Mouse (Mus musculus): ENCODE data around the gene Mid1. TPM values are rescaled to one million over a fixed set of nuclear protein-coding genes. Genes with fewer than 3 reads are reported as not detected.

Gene Mid1
- polyA plus RNA-seq, 1 experiment from 2014 or later: 4.7 TPM

- no peaks in the 10 kb centered on the region for H3K27me3 ChIP-seq (ENCODE audit: insufficient read depth, low read length)
- no peak overlapping the region for H3K9ac ChIP-seq (ENCODE audit: low read depth, low read length)
- no peaks in the 10 kb centered on the region for H3K4me1 ChIP-seq (replicated peaks; ENCODE audit: insufficient read depth, low read length)
- 63% methylated on average over 8 of the region's 8 CpGs for WGBS
- ATAC-seq (replicated peaks; ENCODE audit: low FRiP score, low read depth) (peak; percentile 66; the same call in 1 of the 2 replicates), DNase-seq (ENCODE audit: low spot score) (peak; percentile 57)
- no peak overlapping the region for H3K4me2 ChIP-seq (ENCODE audit: low read length)
- H3K9me3 ChIP-seq (replicated peaks; ENCODE audit: low read length): no peaks in the 10 kb centered on the region
- no peak overlapping the region for H3K4me3 ChIP-seq (replicated peaks; ENCODE audit: low read depth, low read length)
- peak; percentile 64 for TF ChIP-seq CTCF (IDR thresholded peaks at IDR 0.05; ENCODE audit: low read depth)
- H3K36me3 ChIP-seq (ENCODE audit: insufficient read depth, low read length): no peaks in the 10 kb centered on the region
- no peak overlapping the region for H3K27ac ChIP-seq
Observed at GRCm38 (mm10) chrX:169883536-169884272, 198.7 kb downstream of the Mid1 start.

GRCm38 (mm10) chrX:169890541-169890940 lies 205.5 kb downstream of the Mid1 start:
- Histone ChIP-seq H3K9me3 (replicated peaks; ENCODE audit: low read length) (no peaks in the 10 kb centered on the region), H3K9ac (ENCODE audit: low read depth, low read length) (no peak overlapping the region), H3K4me2 (ENCODE audit: low read length) (no peak overlapping the region), H3K4me3 (replicated peaks; ENCODE audit: low read depth, low read length) (no peak overlapping the region), H3K4me1 (replicated peaks; ENCODE audit: insufficient read depth, low read length) (no peaks in the 10 kb centered on the region), H3K27ac (no peak overlapping the region), H3K27me3 (ENCODE audit: insufficient read depth, low read length) (no peaks in the 10 kb centered on the region), H3K36me3 (ENCODE audit: insufficient read depth, low read length) (no peaks in the 10 kb centered on the region)
- DNase-seq (ENCODE audit: low spot score) (no peak), ATAC-seq (replicated peaks; ENCODE audit: low FRiP score, low read depth) (no peak)
- no peak for TF ChIP-seq CTCF (IDR thresholded peaks at IDR 0.05; ENCODE audit: low read depth)
- 68% methylated on average over 4 of the region's 4 CpGs for WGBS

GRCm38 (mm10) chrX:169892100-169892499 lies 207.1 kb downstream of the Mid1 start:
- Histone ChIP-seq H3K9ac (ENCODE audit: low read depth, low read length) (no peak overlapping the region), H3K27me3 (ENCODE audit: insufficient read depth, low read length) (no peaks in the 10 kb centered on the region), H3K4me2 (ENCODE audit: low read length) (no peak overlapping the region), H3K36me3 (ENCODE audit: insufficient read depth, low read length) (no peaks in the 10 kb centered on the region), H3K4me1 (replicated peaks; ENCODE audit: insufficient read depth, low read length) (no peaks in the 10 kb centered on the region), H3K9me3 (replicated peaks; ENCODE audit: low read length) (no peaks in the 10 kb centered on the region), H3K4me3 (replicated peaks; ENCODE audit: low read depth, low read length) (no peak overlapping the region), H3K27ac (no peak overlapping the region)
- no peak for TF ChIP-seq CTCF (IDR thresholded peaks at IDR 0.05; ENCODE audit: low read depth)
- ATAC-seq (replicated peaks; ENCODE audit: low FRiP score, low read depth) (no peak), DNase-seq (ENCODE audit: low spot score) (no peak)

GRCm38 (mm10) chrX:169892631-169893030 lies 207.6 kb downstream of the Mid1 start:
- H3K36me3 ChIP-seq (ENCODE audit: insufficient read depth, low read length): no peaks in the 10 kb centered on the region
- DNase-seq (ENCODE audit: low spot score) (no peak), ATAC-seq (replicated peaks; ENCODE audit: low FRiP score, low read depth) (no peak)
- H3K4me1 ChIP-seq (replicated peaks; ENCODE audit: insufficient read depth, low read length): no peaks in the 10 kb centered on the region
- H3K4me3 ChIP-seq (replicated peaks; ENCODE audit: low read depth, low read length): no peak overlapping the region
- no peak overlapping the region for H3K4me2 ChIP-seq (ENCODE audit: low read length)
- H3K27me3 ChIP-seq (ENCODE audit: insufficient read depth, low read length): no peaks in the 10 kb centered on the region
- H3K27ac ChIP-seq: no peak overlapping the region
- 83% methylated on average over 2 of the region's 2 CpGs for WGBS
- no peak for TF ChIP-seq CTCF (IDR thresholded peaks at IDR 0.05; ENCODE audit: low read depth)
- no peaks in the 10 kb centered on the region for H3K9me3 ChIP-seq (replicated peaks; ENCODE audit: low read length)
- no peak overlapping the region for H3K9ac ChIP-seq (ENCODE audit: low read depth, low read length)

GRCm38 (mm10) chrX:169899227-169899950 lies 214.4 kb downstream of the Mid1 start:
- no peak overlapping the region for H3K4me2 ChIP-seq (ENCODE audit: low read length)
- DNase-seq (ENCODE audit: low spot score) (no peak), ATAC-seq (replicated peaks; ENCODE audit: low FRiP score, low read depth) (no peak)
- no peaks in the 10 kb centered on the region for H3K4me1 ChIP-seq (replicated peaks; ENCODE audit: insufficient read depth, low read length)
- H3K36me3 ChIP-seq (ENCODE audit: insufficient read depth, low read length): no peaks in the 10 kb centered on the region
- H3K27ac ChIP-seq: peak overlapping the region; percentile 19; the same call in 1 of the 2 replicates
- H3K9ac ChIP-seq (ENCODE audit: low read depth, low read length): no peak overlapping the region
- no peaks in the 10 kb centered on the region for H3K27me3 ChIP-seq (ENCODE audit: insufficient read depth, low read length)
- H3K4me3 ChIP-seq (replicated peaks; ENCODE audit: low read depth, low read length): no peak overlapping the region
- WGBS: 22% methylated on average over 3 of the region's 3 CpGs
- H3K9me3 ChIP-seq (replicated peaks; ENCODE audit: low read length): no peaks in the 10 kb centered on the region
- no peak for TF ChIP-seq CTCF (IDR thresholded peaks at IDR 0.05; ENCODE audit: low read depth)

- Histone ChIP-seq H3K4me3 (replicated peaks; ENCODE audit: low read depth, low read length) (no peak overlapping the region), H3K27me3 (ENCODE audit: insufficient read depth, low read length) (no peaks in the 10 kb centered on the region), H3K36me3 (ENCODE audit: insufficient read depth, low read length) (no peaks in the 10 kb centered on the region), H3K9me3 (replicated peaks; ENCODE audit: low read length) (no peaks in the 10 kb centered on the region), H3K9ac (ENCODE audit: low read depth, low read length) (no peak overlapping the region), H3K4me1 (replicated peaks; ENCODE audit: insufficient read depth, low read length) (peaks cover 5% of the 10 kb centered on the region; the same call in 1 of the 2 replicates), H3K27ac (0 out of 2 replicates have a peak overlapping the region, but pooled peaks have one; percentile 57), H3K4me2 (ENCODE audit: low read length) (no peak overlapping the region)
- peak; percentile 26; the same call in 1 of the 2 replicates for TF ChIP-seq CTCF (IDR thresholded peaks at IDR 0.05; ENCODE audit: low read depth)
- DNase-seq (ENCODE audit: low spot score): peak; percentile 44
- ATAC-seq (replicated peaks; ENCODE audit: low FRiP score, low read depth): peak; percentile 46; the same call in 1 of the 2 replicates
Observed at GRCm38 (mm10) chrX:169902860-169903259, 217.9 kb downstream of the Mid1 start.

All from kidney, postnatal 0 days (tissue).